Mouse (Mus musculus) neural tube, embryonic 14.5 days (tissue): ENCODE measurements at regions not wholly inside any gene's neighbourhood (a gene's known extent, or its start where the extent isn't known, plus 50 kb on each side); places are given as distances from the start of the nearest gene placed in this dataset.
"Not testable (repeated sequence)": the region's sequence is repeated elsewhere in the genome, so short reads cannot be mapped to it uniquely, and the experiment has no call there.

Experiments
- ATAC-seq: fragments of 200-750 bp; cut with Nextera tagmentation; 2 replicates; pipeline ENCODE4 v1.8.0; 2017; ENCODE audit warnings: low read depth, mild to moderate bottlenecking, moderate TSS enrichment, moderate library complexity
- H3K27ac ChIP-seq: fragments of 300-500 bp; sonication (generic); 2 replicates; pipeline ENCODE4 v1.5.1; 2014; ENCODE audit warnings: low read depth, mild to moderate bottlenecking, control low read depth, low read length, moderate library complexity, mixed read lengths
- H3K27me3 ChIP-seq: fragments of 300-500 bp; sonication (generic); 2 replicates; pipeline ENCODE4 v1.6.1; 2014; ENCODE audit warnings: low read length; ENCODE audit not compliant: control insufficient read depth, insufficient read depth
- H3K36me3 ChIP-seq: fragments of 300-500 bp; sonication (generic); 2 replicates; pipeline ENCODE4 v1.6.1; 2014; ENCODE audit warnings: low read length, mixed read lengths; ENCODE audit not compliant: control insufficient read depth, insufficient read depth
- H3K4me1 ChIP-seq: fragments of 300-500 bp; sonication (generic); 2 replicates; pipeline ENCODE4 v1.6.1; 2014; ENCODE audit warnings: low read length; ENCODE audit not compliant: control insufficient read depth, insufficient read depth
- H3K4me2 ChIP-seq: fragments of 300-500 bp; sonication (generic); 2 replicates; pipeline ENCODE4 v1.6.1; 2014; ENCODE audit warnings: mild to moderate bottlenecking, low read depth, low read length, control low read depth
- H3K4me3 ChIP-seq: fragments of 300-500 bp; sonication (generic); 2 replicates; pipeline ENCODE4 v1.5.1; 2014; ENCODE audit warnings: low read depth, low read length, control low read depth, mixed read lengths
- H3K9ac ChIP-seq: fragments of 300-500 bp; sonication (generic); replicated peaks from 2 replicates; pipeline ENCODE4 v1.6.1; 2014; ENCODE audit warnings: low read depth, mild to moderate bottlenecking, control low read depth, low read length, mixed read lengths
- H3K9me3 ChIP-seq: fragments of 300-500 bp; sonication (generic); 2 replicates; pipeline ENCODE4 v1.6.1; 2016; ENCODE audit warnings: low read length; ENCODE audit not compliant: control insufficient read depth
- WGBS: fragments of 180-500 bp; shearing (Covaris S2); extraction: QIAGEN DNeasy Blood & Tissue Kit; methylation state at CpG from one replicate; pipeline ENCODE4 v1.1.7; 2014; 5-methylcytosine and 5-hydroxymethylcytosine counted together

GRCm38 (mm10) chr4:69677315-69677714 lies 723.1 kb upstream of the Brinp1 start:
- H3K4me2 ChIP-seq = no peak overlapping the region
- no peaks in the 10 kb centered on the region for H3K27me3 ChIP-seq
- no peak overlapping the region for H3K4me3 ChIP-seq
- no peak overlapping the region for H3K27ac ChIP-seq
- no peaks in the 10 kb centered on the region for H3K9me3 ChIP-seq
- WGBS = 86% methylated on average over 2 of the region's 2 CpGs
- no peaks in the 10 kb centered on the region for H3K4me1 ChIP-seq
- H3K9ac ChIP-seq = no peak overlapping the region
- no peaks in the 10 kb centered on the region for H3K36me3 ChIP-seq
- no peak for ATAC-seq

GRCm38 (mm10) chr4:69673456-69673855 lies 719.3 kb upstream of the Brinp1 start:
- no peak overlapping the region for H3K9ac ChIP-seq
- no peaks in the 10 kb centered on the region for H3K4me1 ChIP-seq
- H3K9me3 ChIP-seq = no peaks in the 10 kb centered on the region
- H3K4me3 ChIP-seq = no peak overlapping the region
- no peak overlapping the region for H3K4me2 ChIP-seq
- H3K27ac ChIP-seq = no peak overlapping the region
- no peaks in the 10 kb centered on the region for H3K27me3 ChIP-seq
- no peaks in the 10 kb centered on the region for H3K36me3 ChIP-seq
- no peak for ATAC-seq

GRCm38 (mm10) chr4:69628908-69629307 lies 674.7 kb upstream of the Brinp1 start:
- Histone ChIP-seq H3K9me3 (no peaks in the 10 kb centered on the region), H3K4me1 (no peaks in the 10 kb centered on the region), H3K27ac (no peak overlapping the region), H3K9ac (no peak overlapping the region), H3K4me2 (no peak overlapping the region), H3K36me3 (no peaks in the 10 kb centered on the region), H3K4me3 (no peak overlapping the region), H3K27me3 (no peaks in the 10 kb centered on the region)
- ATAC-seq = peak; percentile 76
- 20% methylated on average over 2 of the region's 2 CpGs for WGBS

GRCm38 (mm10) chr4:69626426-69626825 lies 672.2 kb upstream of the Brinp1 start:
- WGBS = 82% methylated on average over 2 of the region's 2 CpGs
- H3K36me3 ChIP-seq, H3K9ac ChIP-seq, H3K4me3 ChIP-seq, H3K9me3 ChIP-seq, ATAC-seq, H3K4me2 ChIP-seq, H3K27ac ChIP-seq, H3K4me1 ChIP-seq, H3K27me3 ChIP-seq: not testable (repeated sequence)

GRCm38 (mm10) chr4:69625831-69626230 lies 671.6 kb upstream of the Brinp1 start:
- Histone ChIP-seq H3K4me1 (no peaks in the 10 kb centered on the region), H3K36me3 (no peaks in the 10 kb centered on the region), H3K27me3 (no peaks in the 10 kb centered on the region), H3K9me3 (no peaks in the 10 kb centered on the region), H3K4me2 (no peak overlapping the region), H3K27ac (no peak overlapping the region), H3K9ac (no peak overlapping the region), H3K4me3 (no peak overlapping the region)
- ATAC-seq = no peak
- WGBS = 71% methylated on average over 2 of the region's 2 CpGs

- WGBS = 96% methylated on average over 2 of the region's 2 CpGs
- no peak for ATAC-seq
- Histone ChIP-seq H3K27me3 (no peaks in the 10 kb centered on the region), H3K4me3 (no peak overlapping the region), H3K9me3 (no peaks in the 10 kb centered on the region), H3K4me2 (no peak overlapping the region), H3K27ac (no peak overlapping the region), H3K9ac (no peak overlapping the region), H3K36me3 (no peaks in the 10 kb centered on the region), H3K4me1 (no peaks in the 10 kb centered on the region)
Observed at GRCm38 (mm10) chr4:69621058-69621609, 666.9 kb upstream of the Brinp1 start.

GRCm38 (mm10) chr4:69618161-69618730 lies 664.0 kb upstream of the Brinp1 start:
- Histone ChIP-seq H3K4me2 (no peak overlapping the region), H3K27ac (no peak overlapping the region), H3K9ac (no peak overlapping the region), H3K9me3 (no peaks in the 10 kb centered on the region), H3K36me3 (no peaks in the 10 kb centered on the region), H3K4me1 (no peaks in the 10 kb centered on the region), H3K27me3 (no peaks in the 10 kb centered on the region), H3K4me3 (no peak overlapping the region)
- WGBS = 54% methylated on average over 5 of the region's 5 CpGs
- peak; percentile 78 for ATAC-seq

- Histone ChIP-seq H3K9me3 (no peaks in the 10 kb centered on the region), H3K9ac (no peak overlapping the region), H3K27me3 (no peaks in the 10 kb centered on the region), H3K36me3 (no peaks in the 10 kb centered on the region), H3K4me1 (no peaks in the 10 kb centered on the region), H3K4me2 (no peak overlapping the region), H3K27ac (no peak overlapping the region), H3K4me3 (no peak overlapping the region)
- 89% methylated on average over 1 of the region's 1 CpGs for WGBS
- ATAC-seq = no peak
Observed at GRCm38 (mm10) chr4:69614901-69615300, 660.7 kb upstream of the Brinp1 start.

GRCm38 (mm10) chr4:69611681-69612300 lies 657.6 kb upstream of the Brinp1 start:
- no peak for ATAC-seq
- Histone ChIP-seq H3K4me2 (no peak overlapping the region), H3K4me1 (no peaks in the 10 kb centered on the region), H3K9me3 (no peaks in the 10 kb centered on the region), H3K4me3 (no peak overlapping the region), H3K36me3 (no peaks in the 10 kb centered on the region), H3K27ac (no peak overlapping the region), H3K27me3 (no peaks in the 10 kb centered on the region), H3K9ac (no peak overlapping the region)
- 76% methylated on average over 5 of the region's 5 CpGs for WGBS
